Mouse (Mus musculus): ENCODE measurements around the gene Lsm7. TPM values are rescaled to one million over a fixed set of nuclear protein-coding genes. Genes with fewer than 3 reads are reported as not detected.
"Not testable (repeated sequence)": the region's sequence is repeated elsewhere in the genome, so short reads cannot be mapped to it uniquely, and the experiment has no call there.

The Lsm7 gene
- polyA plus RNA-seq, 1 experiment from 2014 or later = 361 TPM

- H3K4me3 ChIP-seq (ENCODE audit: low read depth, low read length); H3K4me2 ChIP-seq (replicated peaks; ENCODE audit: low read depth, low read length); H3K27me3 ChIP-seq (ENCODE audit: control insufficient read depth, insufficient read depth, low read length); H3K4me1 ChIP-seq (ENCODE audit: control insufficient read depth, insufficient read depth, low read length); H3K9ac ChIP-seq (replicated peaks; ENCODE audit: low read depth, low read length); ATAC-seq (ENCODE audit: insufficient number of reproducible peaks, insufficient read depth, low FRiP score, low read depth); H3K27ac ChIP-seq (ENCODE audit: low read length); H3K9me3 ChIP-seq (ENCODE audit: control insufficient read depth, low read depth, low read length); H3K36me3 ChIP-seq (ENCODE audit: control insufficient read depth, insufficient read depth, low read length): not testable (repeated sequence)
- 83% methylated on average over 7 of the region's 7 CpGs for whole genome bisulfite sequencing
These were observed 37.1 kb downstream of the Lsm7 start for GRCm38 (mm10) chr10:80817955-80818354.

GRCm38 (mm10) chr10:80817164-80817563, 37.8 kb downstream of the Lsm7 start:
- no peak overlapping the region for H3K27ac ChIP-seq (ENCODE audit: low read length)
- no peaks in the 10 kb centered on the region for H3K4me1 ChIP-seq (ENCODE audit: control insufficient read depth, insufficient read depth, low read length)
- WGBS = 53% methylated on average over 2 of the region's 2 CpGs
- no peak overlapping the region for H3K4me2 ChIP-seq (replicated peaks; ENCODE audit: low read depth, low read length)
- no peak overlapping the region for H3K4me3 ChIP-seq (ENCODE audit: low read depth, low read length)
- no peaks in the 10 kb centered on the region for H3K27me3 ChIP-seq (ENCODE audit: control insufficient read depth, insufficient read depth, low read length)
- H3K36me3 ChIP-seq (ENCODE audit: control insufficient read depth, insufficient read depth, low read length) = no peaks in the 10 kb centered on the region
- H3K9me3 ChIP-seq (ENCODE audit: control insufficient read depth, low read depth, low read length) = no peaks in the 10 kb centered on the region
- no peak overlapping the region for H3K9ac ChIP-seq (replicated peaks; ENCODE audit: low read depth, low read length)
- ATAC-seq (ENCODE audit: insufficient number of reproducible peaks, insufficient read depth, low FRiP score, low read depth) = no peak

GRCm38 (mm10) chr10:80816303-80816702, 38.7 kb downstream of the Lsm7 start:
- WGBS = 78% methylated on average over 3 of the region's 3 CpGs
- not testable (repeated sequence) for H3K9ac ChIP-seq (replicated peaks; ENCODE audit: low read depth, low read length); H3K4me1 ChIP-seq (ENCODE audit: control insufficient read depth, insufficient read depth, low read length); H3K9me3 ChIP-seq (ENCODE audit: control insufficient read depth, low read depth, low read length); H3K36me3 ChIP-seq (ENCODE audit: control insufficient read depth, insufficient read depth, low read length); H3K4me3 ChIP-seq (ENCODE audit: low read depth, low read length); ATAC-seq (ENCODE audit: insufficient number of reproducible peaks, insufficient read depth, low FRiP score, low read depth); H3K27ac ChIP-seq (ENCODE audit: low read length); H3K4me2 ChIP-seq (replicated peaks; ENCODE audit: low read depth, low read length); H3K27me3 ChIP-seq (ENCODE audit: control insufficient read depth, insufficient read depth, low read length)

- H3K27ac ChIP-seq (ENCODE audit: low read length) = no peak overlapping the region
- ATAC-seq (ENCODE audit: insufficient number of reproducible peaks, insufficient read depth, low FRiP score, low read depth) = no peak
- H3K4me1 ChIP-seq (ENCODE audit: control insufficient read depth, insufficient read depth, low read length) = 0 out of 2 replicates have a peak, but pooled peaks cover 2% of the 10 kb centered on the region
- H3K36me3 ChIP-seq (ENCODE audit: control insufficient read depth, insufficient read depth, low read length) = no peaks in the 10 kb centered on the region
- H3K4me2 ChIP-seq (replicated peaks; ENCODE audit: low read depth, low read length) = no peak overlapping the region
- no peak overlapping the region for H3K9ac ChIP-seq (replicated peaks; ENCODE audit: low read depth, low read length)
- no peaks in the 10 kb centered on the region for H3K9me3 ChIP-seq (ENCODE audit: control insufficient read depth, low read depth, low read length)
- WGBS = 65% methylated on average over 7 of the region's 7 CpGs
- no peak overlapping the region for H3K4me3 ChIP-seq (ENCODE audit: low read depth, low read length)
- H3K27me3 ChIP-seq (ENCODE audit: control insufficient read depth, insufficient read depth, low read length) = no peaks in the 10 kb centered on the region
These were observed 40.2 kb downstream of the Lsm7 start for GRCm38 (mm10) chr10:80814800-80815199.

GRCm38 (mm10) chr10:80813366-80813765, 41.6 kb downstream of the Lsm7 start, which contains the start of gene Jsrp1:
Jsrp1 (minus strand) TSS chr10:80813498.
- WGBS = 86% methylated on average over 4 of the region's 4 CpGs
- H3K4me2 ChIP-seq (replicated peaks; ENCODE audit: low read depth, low read length) = no peak within 1 kb of the TSS

GRCm38 (mm10) chr10:80812391-80813041, 42.5 kb downstream of the Lsm7 start:
- H3K4me3 ChIP-seq (ENCODE audit: low read depth, low read length) = no peak overlapping the region
- H3K4me2 ChIP-seq (replicated peaks; ENCODE audit: low read depth, low read length) = no peak overlapping the region
- H3K27ac ChIP-seq (ENCODE audit: low read length) = no peak overlapping the region
- ATAC-seq (ENCODE audit: insufficient number of reproducible peaks, insufficient read depth, low FRiP score, low read depth) = no peak
- peaks cover 16% of the 10 kb centered on the region for H3K4me1 ChIP-seq (ENCODE audit: control insufficient read depth, insufficient read depth, low read length)
- H3K9me3 ChIP-seq (ENCODE audit: control insufficient read depth, low read depth, low read length) = no peaks in the 10 kb centered on the region
- no peak overlapping the region for H3K9ac ChIP-seq (replicated peaks; ENCODE audit: low read depth, low read length)
- WGBS = 46% methylated on average over 5 of the region's 5 CpGs
- H3K27me3 ChIP-seq (ENCODE audit: control insufficient read depth, insufficient read depth, low read length) = no peaks in the 10 kb centered on the region
- no peaks in the 10 kb centered on the region for H3K36me3 ChIP-seq (ENCODE audit: control insufficient read depth, insufficient read depth, low read length)

More at GRCm38 (mm10) chr10:80813366-80813765, 41.6 kb downstream of the Lsm7 start, which contains the start of gene Jsrp1:
- no peak within 1 kb of the TSS for H3K27ac ChIP-seq (ENCODE audit: low read length)
- no peak within 1 kb of the TSS for H3K4me3 ChIP-seq (ENCODE audit: low read depth, low read length)
- no peaks in the 10 kb centered on the region for H3K36me3 ChIP-seq (ENCODE audit: control insufficient read depth, insufficient read depth, low read length)
- ATAC-seq (ENCODE audit: insufficient number of reproducible peaks, insufficient read depth, low FRiP score, low read depth) = no peak
- no peaks in the 10 kb centered on the region for H3K9me3 ChIP-seq (ENCODE audit: control insufficient read depth, low read depth, low read length)
- H3K27me3 ChIP-seq (ENCODE audit: control insufficient read depth, insufficient read depth, low read length) = no peaks in the 10 kb centered on the region
- H3K9ac ChIP-seq (replicated peaks; ENCODE audit: low read depth, low read length) = no peak within 1 kb of the TSS
- H3K4me1 ChIP-seq (ENCODE audit: control insufficient read depth, insufficient read depth, low read length) = peaks cover 10% of the 10 kb centered on the region; the same call in 1 of the 2 replicates

GRCm38 (mm10) chr10:80810084-80810483, 44.9 kb downstream of the Lsm7 start:
- Histone ChIP-seq H3K4me2 (replicated peaks; ENCODE audit: low read depth, low read length) (peak overlapping the region; percentile 17; the same call in 1 of the 2 replicates), H3K4me3 (ENCODE audit: low read depth, low read length) (no peak overlapping the region), H3K4me1 (ENCODE audit: control insufficient read depth, insufficient read depth, low read length) (peaks cover 29% of the 10 kb centered on the region)

GRCm38 (mm10) chr10:80808985-80809632, 45.9 kb downstream of the Lsm7 start:
- no peaks in the 10 kb centered on the region for H3K9me3 ChIP-seq (ENCODE audit: control insufficient read depth, low read depth, low read length)
- ATAC-seq (ENCODE audit: insufficient number of reproducible peaks, insufficient read depth, low FRiP score, low read depth) = no peak
- no peaks in the 10 kb centered on the region for H3K27me3 ChIP-seq (ENCODE audit: control insufficient read depth, insufficient read depth, low read length)
- H3K4me1 ChIP-seq (ENCODE audit: control insufficient read depth, insufficient read depth, low read length) = peaks cover 29% of the 10 kb centered on the region
- H3K36me3 ChIP-seq (ENCODE audit: control insufficient read depth, insufficient read depth, low read length) = peaks cover 4% of the 10 kb centered on the region; the same call in 1 of the 2 replicates
- no peak overlapping the region for H3K27ac ChIP-seq (ENCODE audit: low read length)
- WGBS = 11% methylated on average over 18 of the region's 18 CpGs
- H3K9ac ChIP-seq (replicated peaks; ENCODE audit: low read depth, low read length) = no peak overlapping the region; the same call in 1 of the 2 replicates
- H3K4me3 ChIP-seq (ENCODE audit: low read depth, low read length) = peak overlapping the region; percentile 2; the same call in 1 of the 2 replicates
- H3K4me2 ChIP-seq (replicated peaks; ENCODE audit: low read depth, low read length) = peak overlapping the region; percentile 69

More at GRCm38 (mm10) chr10:80810084-80810483, 44.9 kb downstream of the Lsm7 start:
- 9% methylated on average over 20 of the region's 20 CpGs for WGBS
- no peaks in the 10 kb centered on the region for H3K9me3 ChIP-seq (ENCODE audit: control insufficient read depth, low read depth, low read length)
- no peaks in the 10 kb centered on the region for H3K27me3 ChIP-seq (ENCODE audit: control insufficient read depth, insufficient read depth, low read length)
- no peak for ATAC-seq (ENCODE audit: insufficient number of reproducible peaks, insufficient read depth, low FRiP score, low read depth)
- H3K27ac ChIP-seq (ENCODE audit: low read length) = no peak overlapping the region
- no peak overlapping the region for H3K9ac ChIP-seq (replicated peaks; ENCODE audit: low read depth, low read length)
- H3K36me3 ChIP-seq (ENCODE audit: control insufficient read depth, insufficient read depth, low read length) = no peaks in the 10 kb centered on the region; the same call in 1 of the 2 replicates

Measured in stomach, embryonic 14.5 days (tissue).